Mouse (Mus musculus) hindlimb bud, embryonic 11.5 days (tissue): ENCODE measurements at regions not wholly inside any gene's neighbourhood (a gene's known extent, or its start where the extent isn't known, plus 50 kb on each side); places are given as distances from the start of the nearest gene placed in this dataset.

Experiments
- DNase-seq: peaks from one replicate; pipeline ENCODE4 v3.0.0-alpha.2; 2012; ENCODE audit warnings: low read depth, low spot score; ENCODE audit errors: extremely low spot score

- no peak for DNase-seq
These were observed 58.6 kb upstream of the Dbx2 start for GRCm38 (mm10) chr15:95714408-95714807.

GRCm38 (mm10) chr15:95715941-95716340 is 60.2 kb upstream of the Dbx2 start:
- DNase-seq, result no peak

GRCm38 (mm10) chr15:95723699-95724098 is 66.9 kb upstream of the Ano6 start:
- DNase-seq, result no peak

GRCm38 (mm10) chr15:95725866-95726265 is 64.8 kb upstream of the Ano6 start:
- DNase-seq, result peak; percentile 41

- DNase-seq, result no peak
These were observed 64.1 kb upstream of the Ano6 start for GRCm38 (mm10) chr15:95726516-95726915.

GRCm38 (mm10) chr15:95735746-95736145 is 54.9 kb upstream of the Ano6 start:
- no peak for DNase-seq
